Mouse (Mus musculus) stomach, postnatal 0 days (tissue): ENCODE results near the gene Gid8. TPM values are rescaled to one million over a fixed set of nuclear protein-coding genes. Genes with fewer than 3 reads are reported as not detected.

Experiments used
- ATAC-seq: fragments of 200-750 bp; cut with Nextera tagmentation; 2 replicates; pipeline ENCODE4 v1.8.0; 2017; ENCODE audit not compliant: low FRiP score, low TSS enrichment
- DNase-seq: peaks from one replicate; pipeline ENCODE4 v3.0.0-alpha.2; 2016; ENCODE audit warnings: low spot score
- H3K27ac ChIP-seq: fragments of 300-500 bp; sonication (generic); replicated peaks from 2 replicates; pipeline ENCODE4 v1.5.1; 2014; ENCODE audit warnings: mild to moderate bottlenecking, control low read depth
- H3K27me3 ChIP-seq: fragments of 300-500 bp; sonication (generic); 2 replicates; pipeline ENCODE4 v1.6.1; 2014; ENCODE audit warnings: low read length; ENCODE audit not compliant: control insufficient read depth, insufficient read depth
- H3K36me3 ChIP-seq: fragments of 300-500 bp; sonication (generic); 2 replicates; pipeline ENCODE4 v1.6.1; 2014; ENCODE audit warnings: low read length, mixed read lengths; ENCODE audit not compliant: control insufficient read depth, insufficient read depth
- H3K4me1 ChIP-seq: fragments of 300-500 bp; sonication (generic); replicated peaks from 2 replicates; pipeline ENCODE4 v1.6.1; 2014; ENCODE audit warnings: antibody characterized with exemption; ENCODE audit not compliant: control insufficient read depth, insufficient read depth
- H3K4me2 ChIP-seq: fragments of 300-500 bp; sonication (generic); replicated peaks from 2 replicates; pipeline ENCODE4 v1.6.1; 2014; ENCODE audit warnings: low read depth, mild to moderate bottlenecking, control low read depth, moderate library complexity
- H3K4me3 ChIP-seq: fragments of 300-500 bp; sonication (generic); 2 replicates; pipeline ENCODE4 v1.5.1; 2014; ENCODE audit warnings: low read depth, low read length, control low read depth
- H3K9ac ChIP-seq: fragments of 300-500 bp; sonication (generic); 2 replicates; pipeline ENCODE4 v1.6.1; 2014; ENCODE audit warnings: mild to moderate bottlenecking, low read length, control low read depth, mixed read lengths
- H3K9me3 ChIP-seq: fragments of 300-500 bp; sonication (generic); 2 replicates; pipeline ENCODE4 v1.6.1; 2016; ENCODE audit warnings: low read length; ENCODE audit not compliant: control insufficient read depth
- CTCF ChIP-seq: IDR thresholded peaks from 2 replicates; pipeline ENCODE4 v1.5.1; 2016; ENCODE audit warnings: antibody characterized with exemption, low read depth, mild to moderate bottlenecking, moderate library complexity
- EP300 ChIP-seq: optimal IDR thresholded peaks from 2 replicates; pipeline ENCODE3; 2016; ENCODE audit warnings: antibody characterized with exemption
- WGBS: fragments of 180-500 bp; shearing (Covaris S2); extraction: QIAGEN DNeasy Blood & Tissue Kit; methylation state at CpG from one replicate; pipeline ENCODE4 v1.1.7; 2014; 5-methylcytosine and 5-hydroxymethylcytosine counted together
- polyA plus RNA-seq: library from polyadenylated mRNA; unstranded; fragments of >200 nt; fragmentation: Nextera tagmentation; extraction: Ambion mirVana; gene quantifications from 2 replicates; pipeline ENCODE4 v1.2.1, GENCODE M21; 2015

Gid8 gene
- 59.6 and 60.7 TPM in 2 replicates for polyA plus RNA-seq

DNA sequence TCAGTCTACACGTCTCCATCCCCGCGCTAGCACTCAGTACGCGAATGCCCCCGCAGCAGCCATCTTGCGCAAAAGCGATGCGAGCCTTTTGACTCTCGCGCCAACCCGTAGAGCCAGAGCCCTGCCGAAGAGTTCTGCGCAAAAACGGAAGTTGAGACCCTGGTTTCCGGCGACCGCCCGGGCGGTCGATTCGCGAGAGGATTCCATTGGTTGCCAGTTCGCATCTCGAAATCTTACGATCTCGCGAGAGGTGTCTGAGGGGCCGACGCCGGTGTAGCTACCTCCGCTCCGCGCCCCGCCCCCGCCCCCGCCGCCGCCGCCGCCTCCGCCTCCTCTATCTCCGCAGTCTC lies at the start of gene Gid8, which contains the start of gene Dido1:
Gene Gid8 (plus strand): TSS at position 195 of the 350 bp plus-strand sequence.
Gene Dido1 (minus strand): TSS at position 77 of the 350 bp plus-strand sequence.
- TF ChIP-seq CTCF (no peak), EP300 (peak; percentile 79)
- WGBS: under 1% methylated on average over 34 of the region's 43 CpGs

DNA sequence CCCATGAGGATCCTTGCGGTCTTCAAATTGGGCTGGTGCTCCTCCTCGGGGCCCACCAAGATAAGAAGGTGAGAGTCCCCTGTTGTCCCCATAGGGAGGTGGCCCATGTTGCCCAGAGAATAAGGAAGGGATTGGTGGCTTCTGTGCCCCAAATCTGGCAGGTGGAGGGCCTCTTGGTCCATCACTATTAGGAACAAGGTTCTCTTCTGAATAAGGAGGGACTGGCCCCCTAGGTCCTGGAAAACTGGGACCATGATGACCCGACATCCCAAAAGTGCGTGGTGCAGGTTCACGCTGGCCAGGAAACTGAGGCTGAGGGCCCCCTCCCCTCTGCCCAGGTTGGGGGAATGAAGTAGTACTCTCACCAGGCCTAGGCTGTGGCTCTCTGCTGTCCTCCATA lies 49.4 kb upstream of the Gid8 start:
- WGBS: 85% methylated on average over 5 of the region's 5 CpGs
- Histone ChIP-seq H3K36me3 (peaks cover 15% of the 10 kb centered on the region), H3K9ac (no peak overlapping the region), H3K27me3 (no peaks in the 10 kb centered on the region), H3K4me2 (no peak overlapping the region), H3K27ac (no peak overlapping the region), H3K4me3 (no peak overlapping the region), H3K4me1 (no peaks in the 10 kb centered on the region), H3K9me3 (no peaks in the 10 kb centered on the region)
- ATAC-seq (no peak), DNase-seq (no peak)
- TF ChIP-seq CTCF (no peak), EP300 (no peak)

More for the DNA sequence above, at the start of gene Gid8, which contains the start of gene Dido1:
- DNase-seq (peak; percentile 97), ATAC-seq (peak; percentile 94)
- Histone ChIP-seq H3K36me3 (peaks cover 6% of the 10 kb centered on the region), H3K9ac (peak within 1 kb of the TSS; percentile 100), H3K4me3 (peak within 1 kb of the TSS; percentile 99), H3K4me1 (peaks cover 7% of the 10 kb centered on the region; the same call in 1 of the 2 replicates), H3K27ac (peak within 1 kb of the TSS; percentile 98), H3K4me2 (peak within 1 kb of the TSS; percentile 82), H3K27me3 (no peaks in the 10 kb centered on the region), H3K9me3 (no peaks in the 10 kb centered on the region)

DNA sequence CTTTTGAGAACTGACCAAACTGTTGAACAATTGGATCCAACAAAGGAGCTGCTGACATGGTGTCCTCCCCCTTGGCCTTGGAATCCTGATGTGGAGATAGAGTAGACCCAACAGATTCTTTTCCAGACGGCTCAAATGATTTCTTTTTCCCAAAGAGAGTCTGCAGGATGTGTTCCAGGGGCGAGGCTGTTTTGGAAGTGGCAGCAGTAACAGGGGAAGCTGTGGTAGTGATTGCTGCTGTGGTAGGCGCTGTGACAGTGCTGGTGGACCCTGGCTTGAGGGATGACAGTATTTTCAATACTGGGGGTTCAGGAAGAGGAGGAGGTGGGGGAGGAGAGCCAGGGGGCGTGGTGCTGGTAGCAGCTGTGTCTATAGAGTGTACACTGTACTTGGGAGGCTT lies 47.9 kb upstream of the Gid8 start:
- ATAC-seq (no peak), DNase-seq (no peak)
- peaks cover 16% of the 10 kb centered on the region for H3K36me3 ChIP-seq
- H3K27ac ChIP-seq: no peak overlapping the region
- H3K9me3 ChIP-seq: no peaks in the 10 kb centered on the region
- WGBS: 77% methylated on average over 4 of the region's 4 CpGs
- no peaks in the 10 kb centered on the region for H3K4me1 ChIP-seq
- no peak overlapping the region for H3K4me3 ChIP-seq
- no peak overlapping the region for H3K4me2 ChIP-seq
- H3K27me3 ChIP-seq: no peaks in the 10 kb centered on the region
- TF ChIP-seq CTCF (no peak), EP300 (no peak)
- no peak overlapping the region for H3K9ac ChIP-seq

DNA sequence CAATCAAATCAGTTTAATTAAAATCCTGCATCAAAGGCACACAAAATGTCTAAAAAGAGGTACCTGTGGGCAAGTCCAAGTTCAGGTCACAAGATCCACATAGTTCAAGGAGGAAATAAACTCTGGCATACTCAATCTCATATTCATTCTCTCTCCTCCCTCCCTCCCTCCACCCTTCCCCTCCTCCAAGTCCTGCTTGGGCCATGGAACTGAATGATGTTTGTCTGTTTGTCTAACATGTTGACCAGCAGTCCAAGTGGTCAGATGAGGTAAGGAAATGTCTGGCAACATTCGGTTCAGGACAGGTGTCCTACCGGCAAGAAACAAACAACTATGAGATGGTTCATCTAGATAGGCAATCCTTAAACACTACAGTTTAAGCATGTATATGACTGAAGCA lies 33.2 kb upstream of the Gid8 start:
- peaks cover 10% of the 10 kb centered on the region; the same call in 1 of the 2 replicates for H3K36me3 ChIP-seq
- ATAC-seq: no peak
- 68% methylated on average over 2 of the region's 2 CpGs for WGBS

DNA sequence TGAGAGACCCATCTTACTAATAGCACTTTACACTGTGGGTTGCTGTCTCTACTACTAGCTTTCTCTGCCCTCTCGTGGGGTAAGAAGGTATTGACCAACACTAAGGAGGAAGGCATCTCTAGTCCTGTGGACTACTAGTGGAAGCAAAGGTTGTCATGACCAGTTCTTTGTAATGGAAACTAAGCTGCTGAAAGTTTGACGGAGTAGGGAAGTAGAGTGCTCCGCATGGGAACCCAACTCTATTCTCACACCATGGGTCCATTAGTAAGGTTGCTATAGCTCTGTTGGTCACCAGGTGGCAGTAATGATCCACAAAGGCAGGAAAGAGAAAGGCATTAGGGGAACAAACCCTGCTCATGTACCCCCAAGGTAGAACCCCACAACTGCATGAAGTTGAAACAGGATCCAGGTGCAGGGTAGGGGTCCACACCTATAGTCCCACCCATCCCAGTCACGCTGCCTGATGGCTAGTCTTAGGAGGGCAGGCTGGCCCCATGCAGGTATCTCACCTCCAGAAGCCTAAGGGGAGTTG lies 31.2 kb upstream of the Gid8 start:
- no peak overlapping the region for H3K4me2 ChIP-seq
- peak; percentile 62 for DNase-seq
- H3K9me3 ChIP-seq: no peaks in the 10 kb centered on the region
- no peaks in the 10 kb centered on the region for H3K4me1 ChIP-seq
- peaks cover 22% of the 10 kb centered on the region for H3K36me3 ChIP-seq
- H3K4me3 ChIP-seq: no peak overlapping the region
- no peak overlapping the region for H3K9ac ChIP-seq
- WGBS: 28% methylated on average over 4 of the region's 4 CpGs
- H3K27ac ChIP-seq: no peak overlapping the region
- peak; percentile 70 for ATAC-seq
- TF ChIP-seq EP300 (no peak), CTCF (peak; percentile 86)
- H3K27me3 ChIP-seq: no peaks in the 10 kb centered on the region

More for the DNA sequence above, 33.2 kb upstream of the Gid8 start:
- Histone ChIP-seq H3K4me1 (no peaks in the 10 kb centered on the region), H3K27me3 (no peaks in the 10 kb centered on the region), H3K27ac (no peak overlapping the region), H3K4me2 (no peak overlapping the region), H3K9me3 (no peaks in the 10 kb centered on the region), H3K4me3 (no peak overlapping the region), H3K9ac (no peak overlapping the region)
- TF ChIP-seq EP300 (no peak), CTCF (no peak)
- no peak for DNase-seq

DNA sequence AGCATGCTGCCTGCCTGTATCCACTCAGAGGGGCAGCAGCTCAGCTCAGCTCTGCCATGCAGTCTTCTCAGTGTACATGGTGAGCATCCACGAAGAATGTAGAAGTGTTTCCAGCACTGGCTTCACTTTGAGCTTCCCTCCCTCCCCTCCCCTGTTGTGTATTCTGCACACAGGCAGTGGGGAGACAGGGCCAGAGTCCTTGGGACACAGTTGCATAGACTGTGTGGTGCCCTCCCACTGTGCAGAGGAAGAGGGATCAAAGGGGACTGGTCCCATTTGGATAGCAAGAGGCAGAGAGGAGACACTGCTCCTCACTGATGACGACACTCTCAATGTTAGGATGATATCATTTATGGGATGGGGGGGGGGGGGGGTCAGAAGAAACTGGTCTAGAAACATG lies 28.7 kb upstream of the Gid8 start:
- no peaks in the 10 kb centered on the region for H3K9me3 ChIP-seq
- H3K4me2 ChIP-seq: no peak overlapping the region
- 69% methylated on average over 2 of the region's 2 CpGs for WGBS
- peaks cover 34% of the 10 kb centered on the region for H3K36me3 ChIP-seq
- no peak for ATAC-seq
- H3K9ac ChIP-seq: no peak overlapping the region
- no peak overlapping the region for H3K27ac ChIP-seq
- H3K27me3 ChIP-seq: no peaks in the 10 kb centered on the region
- no peaks in the 10 kb centered on the region for H3K4me1 ChIP-seq
- H3K4me3 ChIP-seq: no peak overlapping the region
- no peak for TF ChIP-seq CTCF
- TF ChIP-seq EP300: no peak
- no peak for DNase-seq
